Mouse (Mus musculus) kidney, adult 2 months (tissue): ENCODE results near the gene Antxr1.

Experiments
- CTCF ChIP-seq: fragments of 200-500 bp; conservative IDR thresholded peaks from 2 replicates; pipeline ENCODE4 v1.5.1; 2011; ENCODE audit warnings: low read depth, mild to moderate bottlenecking, control low read depth, low read length, moderate library complexity, mixed read lengths; ENCODE audit not compliant: insufficient read depth, insufficient read length
- POLR2A ChIP-seq: fragments of 200-500 bp; IDR thresholded peaks from one replicate; pipeline ENCODE4 v1.6.1; 2011; ENCODE audit warnings: low read depth, low read length, control low read depth

GRCm38 (mm10) chr6:87102421-87102911 lies 233.2 kb downstream of the Antxr1 start:
- TF ChIP-seq CTCF (no peak), POLR2A (no peak)
